Mouse (Mus musculus) cortical plate, adult 2 months (tissue): ENCODE data around the gene Sh3glb1. TPM values are rescaled to one million over a fixed set of nuclear protein-coding genes. Genes with fewer than 3 reads are reported as not detected.

ENCODE experiments used
- H3K27ac ChIP-seq: fragments of 200-500 bp; 2 replicates; pipeline ENCODE4 v1.5.1; 2012; ENCODE audit warnings: low read length, control low read depth, inconsistent platforms; ENCODE audit not compliant: insufficient read depth
- H3K4me1 ChIP-seq: fragments of 200-500 bp; 2 replicates; pipeline ENCODE4 v1.6.1; 2011; ENCODE audit warnings: low read length; ENCODE audit not compliant: control insufficient read depth, insufficient read depth
- H3K4me3 ChIP-seq: fragments of 200-500 bp; 2 replicates; pipeline ENCODE4 v1.5.1; 2011; ENCODE audit warnings: mild to moderate bottlenecking, low read length, control low read depth; ENCODE audit not compliant: insufficient read depth
- CTCF ChIP-seq: fragments of 200-500 bp; IDR thresholded peaks from 2 replicates; pipeline ENCODE4 v1.5.1; 2011; ENCODE audit warnings: mild to moderate bottlenecking, control low read depth, low read length; ENCODE audit not compliant: insufficient read depth; ENCODE audit errors: extremely low read depth
- POLR2A ChIP-seq: fragments of 200-500 bp; IDR thresholded peaks from 2 replicates; pipeline ENCODE4 v1.6.1; 2011; ENCODE audit warnings: mild to moderate bottlenecking, low read length, control low read depth; ENCODE audit not compliant: insufficient read depth; ENCODE audit errors: extremely low read depth
- polyA plus RNA-seq: library from polyadenylated mRNA; depleted of rRNA; stranded (reverse); fragments of >200 nt; gene quantifications from 2 replicates; pipeline ENCODE4 v1.2.3, GENCODE M21; 2012

The Sh3glb1 gene
- polyA plus RNA-seq, 1 experiment = 27.3 TPM

- H3K4me1 ChIP-seq = no peaks in the 10 kb centered on the region
- no peak overlapping the region for H3K27ac ChIP-seq
- H3K4me3 ChIP-seq = no peak overlapping the region
- TF ChIP-seq CTCF (no peak), POLR2A (no peak)
These were observed 43.9 kb downstream of the Sh3glb1 start for GRCm38 (mm10) chr3:144676249-144676648.

- no peak overlapping the region for H3K4me3 ChIP-seq
- H3K4me1 ChIP-seq = no peaks in the 10 kb centered on the region
- H3K27ac ChIP-seq = no peak overlapping the region
- TF ChIP-seq POLR2A (no peak), CTCF (no peak)
These were observed 48.1 kb downstream of the Sh3glb1 start for GRCm38 (mm10) chr3:144672016-144672415.

GRCm38 (mm10) chr3:144669944-144670874 is 49.9 kb downstream of the Sh3glb1 start:
- H3K4me1 ChIP-seq = no peaks in the 10 kb centered on the region
- H3K4me3 ChIP-seq = no peak overlapping the region
- TF ChIP-seq POLR2A (no peak), CTCF (no peak)
- H3K27ac ChIP-seq = no peak overlapping the region

DNA sequence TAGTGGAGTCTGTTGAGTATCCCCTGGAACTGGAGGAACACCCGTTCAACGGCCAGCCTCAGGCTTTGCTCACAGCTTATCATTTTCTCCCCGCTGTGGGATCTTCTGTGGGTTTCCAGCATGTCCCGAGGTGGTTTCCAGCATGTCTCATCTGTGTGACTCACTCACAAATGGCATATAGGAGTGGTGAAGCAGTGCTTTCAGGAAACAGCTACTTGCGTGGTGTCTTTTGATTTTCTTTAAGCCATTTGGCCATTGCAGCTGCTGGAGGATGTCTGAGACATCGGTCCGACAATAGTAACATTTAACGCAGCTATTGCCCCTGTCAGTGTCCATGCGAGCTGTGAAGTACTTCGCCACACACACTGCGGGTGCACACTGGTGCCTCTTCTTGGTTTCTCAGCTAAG is 50.7 kb downstream of the Sh3glb1 start:
- TF ChIP-seq CTCF (no peak), POLR2A (no peak)
- no peak overlapping the region for H3K4me3 ChIP-seq
- no peaks in the 10 kb centered on the region for H3K4me1 ChIP-seq
- H3K27ac ChIP-seq = no peak overlapping the region

- H3K4me1 ChIP-seq = no peaks in the 10 kb centered on the region
- H3K27ac ChIP-seq = no peak overlapping the region
- TF ChIP-seq CTCF = no peak
- TF ChIP-seq POLR2A = no peak
- H3K4me3 ChIP-seq = no peak overlapping the region
These were observed 51.2 kb downstream of the Sh3glb1 start for GRCm38 (mm10) chr3:144668949-144669348.

- no peak overlapping the region for H3K4me3 ChIP-seq
- H3K27ac ChIP-seq = no peak overlapping the region
- TF ChIP-seq CTCF (no peak), POLR2A (no peak)
- no peaks in the 10 kb centered on the region for H3K4me1 ChIP-seq
These were observed 52.1 kb downstream of the Sh3glb1 start for GRCm38 (mm10) chr3:144668039-144668438.

- TF ChIP-seq POLR2A (no peak), CTCF (no peak)
- H3K4me1 ChIP-seq = no peaks in the 10 kb centered on the region
- H3K4me3 ChIP-seq = no peak overlapping the region
- no peak overlapping the region for H3K27ac ChIP-seq
These were observed 55.5 kb downstream of the Sh3glb1 start for GRCm38 (mm10) chr3:144664363-144665299.

GRCm38 (mm10) chr3:144663415-144664093 is 56.6 kb downstream of the Sh3glb1 start:
- no peak for TF ChIP-seq POLR2A
- no peak for TF ChIP-seq CTCF
- H3K4me1 ChIP-seq = no peaks in the 10 kb centered on the region
- no peak overlapping the region for H3K27ac ChIP-seq
- H3K4me3 ChIP-seq = no peak overlapping the region

- Histone ChIP-seq H3K27ac (no peak overlapping the region), H3K4me3 (no peak overlapping the region), H3K4me1 (no peaks in the 10 kb centered on the region)
- TF ChIP-seq CTCF = no peak
- no peak for TF ChIP-seq POLR2A
These were observed 57.8 kb downstream of the Sh3glb1 start for GRCm38 (mm10) chr3:144662215-144662852.
